Comparison of ENCODE assay signal across 21 mouse cellular contexts in genomic region chr10:107011142-107011541, GRCm38 (mm10).
"Had no signal": no experiment of that assay in that cellular context is flagged by ENCODE, and none has a peak within 500 bp of the region (broad histone marks: within the 10 kb centered on the region; RNA-seq: fewer than 3 reads in every experiment).

No protein-coding gene starts in this region.

- H3K4me2 ChIP-seq: liver, embryonic 15.5 days; lung, embryonic 15.5 days; midbrain, embryonic 12.5 days; neural tube, embryonic 12.5 days had no signal

- H3K27ac ChIP-seq: liver, embryonic 15.5 days; lung, embryonic 15.5 days; midbrain, embryonic 10.5 days; midbrain, embryonic 12.5 days; neural tube, embryonic 12.5 days had no signal

- H3K9me3 ChIP-seq: liver, embryonic 15.5 days; lung, embryonic 15.5 days; midbrain, embryonic 10.5 days; midbrain, embryonic 12.5 days; neural tube, embryonic 12.5 days had no signal

- H3K4me1 ChIP-seq: liver, embryonic 15.5 days; lung, embryonic 15.5 days; midbrain, embryonic 10.5 days; midbrain, embryonic 12.5 days; neural tube, embryonic 12.5 days had no signal

- H3K9ac ChIP-seq: liver, embryonic 15.5 days; liver, postnatal 0 days; lung, embryonic 15.5 days; midbrain, embryonic 12.5 days; neural tube, embryonic 12.5 days had no signal

- H3K27me3 ChIP-seq: liver, embryonic 15.5 days; lung, embryonic 15.5 days; midbrain, embryonic 12.5 days; neural tube, embryonic 12.5 days had no signal

- DNase-seq: liver, postnatal 0 days; lung, adult 2 months; lung, postnatal 14 days; lung, postnatal 4 days; midbrain, embryonic 14.5 days; retina, postnatal 1 day; right cerebral cortex, adult 18-20 months; right cerebral cortex, postnatal 25 days; right cerebral cortex, postnatal 4 days; spleen, adult 18-20 months; thymus, adult 18-20 months; thymus, postnatal 14 days; thymus, postnatal 36 days had no signal

- H3K4me3 ChIP-seq: liver, embryonic 15.5 days; lung, embryonic 15.5 days; midbrain, embryonic 10.5 days; midbrain, embryonic 12.5 days; myocyte; neural tube, embryonic 12.5 days had no signal

- ATAC-seq: liver, postnatal 0 days; lung, postnatal 0 days; midbrain, embryonic 16.5 days had no signal

- H3K36me3 ChIP-seq: liver, embryonic 15.5 days; lung, embryonic 15.5 days; midbrain, embryonic 10.5 days; midbrain, embryonic 12.5 days; neural tube, embryonic 12.5 days had no signal
